Mouse (Mus musculus) hindbrain, embryonic 15.5 days (tissue): Measurements from ENCODE around the gene Fgfr2. TPM values are rescaled to one million over a fixed set of nuclear protein-coding genes. Genes with fewer than 3 reads are reported as not detected.
A peak's percentile ranks its signal among the peaks of the same experiment; 100 is the strongest.

ENCODE experiments used
- ATAC-seq: fragments of 200-750 bp; cut with Nextera tagmentation; 2 replicates; pipeline ENCODE4 v1.8.0; 2017; ENCODE audit warnings: low read depth, moderate number of reproducible peaks, moderate TSS enrichment; ENCODE audit not compliant: low FRiP score
- H3K27ac ChIP-seq: fragments of 300-500 bp; sonication (generic); replicated peaks from 2 replicates; pipeline ENCODE4 v1.5.1; 2015; ENCODE audit warnings: mild to moderate bottlenecking, inconsistent platforms
- H3K27me3 ChIP-seq: fragments of 300-500 bp; sonication (generic); 2 replicates; pipeline ENCODE4 v1.6.1; 2015; ENCODE audit warnings: control low read depth, inconsistent platforms
- H3K36me3 ChIP-seq: fragments of 300-500 bp; sonication (generic); 2 replicates; pipeline ENCODE4 v1.6.1; 2015; ENCODE audit warnings: control low read depth, inconsistent platforms
- H3K4me1 ChIP-seq: fragments of 300-500 bp; sonication (generic); replicated peaks from 2 replicates; pipeline ENCODE4 v1.6.1; 2015; ENCODE audit warnings: control low read depth, inconsistent platforms
- H3K4me2 ChIP-seq: fragments of 300-500 bp; sonication (generic); 2 replicates; pipeline ENCODE4 v1.6.1; 2015; ENCODE audit warnings: moderate library complexity, mild to moderate bottlenecking, inconsistent platforms
- H3K4me3 ChIP-seq: fragments of 300-500 bp; sonication (generic); 2 replicates; pipeline ENCODE4 v1.5.1; 2015; ENCODE audit warnings: mild to moderate bottlenecking, inconsistent platforms
- H3K9ac ChIP-seq: fragments of 300-500 bp; sonication (generic); 2 replicates; pipeline ENCODE4 v1.6.1; 2015; ENCODE audit warnings: inconsistent platforms
- H3K9me3 ChIP-seq: fragments of 300-500 bp; sonication (generic); 2 replicates; pipeline ENCODE4 v1.6.1; 2016; ENCODE audit warnings: control low read depth, inconsistent platforms
- WGBS: fragments of 180-500 bp; shearing (Covaris S2); methylation state at CpG from one replicate; pipeline ENCODE4 v1.1.7; 2015; 5-methylcytosine and 5-hydroxymethylcytosine counted together
- polyA plus RNA-seq: library from polyadenylated mRNA; unstranded; fragments of >200 nt; fragmentation: Nextera tagmentation; extraction: Ambion mirVana; gene quantifications from 2 replicates; pipeline ENCODE4 v1.2.1, GENCODE M21; 2015

Gene Fgfr2
- polyA plus RNA-seq, 1 experiment from 2014 or later, result 28.5 TPM

GRCm38 (mm10) chr7:132720562-132720961 lies 402.6 kb downstream of the Fgfr2 start:
- Histone ChIP-seq H3K4me3 (no peak overlapping the region), H3K4me2 (no peak overlapping the region), H3K9me3 (no peaks in the 10 kb centered on the region), H3K4me1 (peaks cover 33% of the 10 kb centered on the region; the same call in 1 of the 2 replicates), H3K9ac (no peak overlapping the region), H3K36me3 (no peaks in the 10 kb centered on the region), H3K27me3 (no peaks in the 10 kb centered on the region), H3K27ac (0 out of 2 replicates have a peak overlapping the region, but pooled peaks have one; percentile 15)
- ATAC-seq, result no peak
- 64% methylated on average over 8 of the region's 8 CpGs for WGBS

DNA sequence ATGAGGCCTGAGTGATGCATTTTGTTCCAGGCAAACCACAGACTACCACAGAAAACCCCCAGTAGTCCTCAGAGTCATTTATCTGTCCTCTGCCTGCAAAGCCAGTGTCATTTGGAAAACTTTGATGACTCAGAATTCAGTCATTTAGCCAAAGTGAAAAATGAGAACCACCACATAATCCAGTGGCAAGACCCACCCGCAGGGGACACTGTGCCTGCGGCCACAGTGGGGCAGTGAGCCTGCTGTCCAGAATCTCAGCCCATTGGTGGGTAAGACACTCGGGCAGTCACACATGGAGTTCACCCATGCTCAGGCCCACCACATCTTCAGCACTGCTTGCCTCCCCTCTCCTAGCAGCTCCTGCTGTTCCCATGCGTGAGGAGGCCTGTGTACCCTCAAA lies 403.6 kb downstream of the Fgfr2 start:
- Histone ChIP-seq H3K4me1 (peaks cover 41% of the 10 kb centered on the region), H3K9me3 (no peaks in the 10 kb centered on the region), H3K4me3 (no peak overlapping the region), H3K9ac (no peak overlapping the region), H3K27me3 (no peaks in the 10 kb centered on the region), H3K36me3 (no peaks in the 10 kb centered on the region), H3K4me2 (no peak overlapping the region), H3K27ac (no peak overlapping the region)
- ATAC-seq, result no peak
- 92% methylated on average over 4 of the region's 4 CpGs for WGBS

- no peak overlapping the region for H3K4me3 ChIP-seq
- ATAC-seq, result no peak
- H3K36me3 ChIP-seq, result no peaks in the 10 kb centered on the region
- no peak overlapping the region for H3K9ac ChIP-seq
- H3K9me3 ChIP-seq, result no peaks in the 10 kb centered on the region
- no peak overlapping the region for H3K4me2 ChIP-seq
- H3K4me1 ChIP-seq, result peaks cover 40% of the 10 kb centered on the region
- peak overlapping the region; percentile 64; the same call in 1 of the 2 replicates for H3K27ac ChIP-seq
- H3K27me3 ChIP-seq, result no peaks in the 10 kb centered on the region
- 97% methylated on average over 4 of the region's 4 CpGs for WGBS
Measured at GRCm38 (mm10) chr7:132715259-132715658, 407.9 kb downstream of the Fgfr2 start.

GRCm38 (mm10) chr7:132714236-132714923 lies 408.8 kb downstream of the Fgfr2 start:
- no peak overlapping the region for H3K4me2 ChIP-seq
- H3K36me3 ChIP-seq, result no peaks in the 10 kb centered on the region
- peak; percentile 72; the same call in 1 of the 2 replicates for ATAC-seq
- H3K27me3 ChIP-seq, result no peaks in the 10 kb centered on the region
- no peaks in the 10 kb centered on the region for H3K9me3 ChIP-seq
- H3K4me3 ChIP-seq, result no peak overlapping the region
- peak overlapping the region; percentile 64 for H3K27ac ChIP-seq
- WGBS, result 31% methylated on average over 6 of the region's 6 CpGs
- H3K4me1 ChIP-seq, result peaks cover 33% of the 10 kb centered on the region
- H3K9ac ChIP-seq, result no peak overlapping the region

DNA sequence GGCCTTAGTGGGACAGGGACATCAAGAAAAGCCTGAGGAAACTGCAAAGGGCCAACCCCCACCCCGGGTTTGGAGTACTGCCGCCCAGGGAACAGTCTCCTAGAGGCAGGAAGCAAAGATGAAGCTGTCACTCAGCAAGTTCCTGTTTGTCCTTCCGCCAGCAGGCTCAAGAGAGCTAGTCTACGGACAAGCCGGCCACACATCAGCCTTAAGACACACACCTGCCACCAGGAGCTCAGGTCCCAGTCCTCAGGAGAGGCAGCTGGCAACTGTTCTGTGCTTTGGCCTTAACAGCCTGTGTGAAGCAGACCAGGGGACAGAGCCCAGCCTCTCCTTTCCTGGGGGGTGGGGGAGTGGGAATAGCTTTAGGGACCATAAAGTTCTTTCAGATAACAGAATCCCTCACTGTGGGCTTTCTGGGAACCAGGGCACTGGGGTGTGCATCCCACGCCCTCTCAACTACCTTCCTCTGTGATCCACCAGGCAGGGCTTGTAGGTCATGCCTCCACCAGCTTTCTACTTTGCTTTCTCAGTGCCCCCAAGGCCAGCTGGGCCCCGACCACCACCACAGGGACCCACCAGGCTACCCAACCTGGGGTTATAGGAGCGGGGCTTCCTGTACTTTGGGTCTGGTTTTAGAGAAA lies 409.5 kb downstream of the Fgfr2 start:
- no peak overlapping the region for H3K9ac ChIP-seq
- no peak overlapping the region for H3K4me2 ChIP-seq
- 74% methylated on average over 8 of the region's 8 CpGs for WGBS
- H3K27me3 ChIP-seq, result no peaks in the 10 kb centered on the region
- H3K4me3 ChIP-seq, result no peak overlapping the region
- H3K9me3 ChIP-seq, result no peaks in the 10 kb centered on the region
- no peak for ATAC-seq
- H3K36me3 ChIP-seq, result no peaks in the 10 kb centered on the region
- peaks cover 33% of the 10 kb centered on the region for H3K4me1 ChIP-seq
- peak overlapping the region; percentile 64 for H3K27ac ChIP-seq

GRCm38 (mm10) chr7:132712956-132713355 lies 410.2 kb downstream of the Fgfr2 start:
- H3K9me3 ChIP-seq, result no peaks in the 10 kb centered on the region
- no peak overlapping the region for H3K4me2 ChIP-seq
- H3K27me3 ChIP-seq, result no peaks in the 10 kb centered on the region
- 0 out of 2 replicates have a peak overlapping the region, but pooled peaks have one; percentile 64 for H3K27ac ChIP-seq
- H3K36me3 ChIP-seq, result no peaks in the 10 kb centered on the region
- ATAC-seq, result no peak
- WGBS, result 88% methylated on average over 7 of the region's 7 CpGs
- H3K4me1 ChIP-seq, result peaks cover 33% of the 10 kb centered on the region
- no peak overlapping the region for H3K4me3 ChIP-seq
- no peak overlapping the region for H3K9ac ChIP-seq

DNA sequence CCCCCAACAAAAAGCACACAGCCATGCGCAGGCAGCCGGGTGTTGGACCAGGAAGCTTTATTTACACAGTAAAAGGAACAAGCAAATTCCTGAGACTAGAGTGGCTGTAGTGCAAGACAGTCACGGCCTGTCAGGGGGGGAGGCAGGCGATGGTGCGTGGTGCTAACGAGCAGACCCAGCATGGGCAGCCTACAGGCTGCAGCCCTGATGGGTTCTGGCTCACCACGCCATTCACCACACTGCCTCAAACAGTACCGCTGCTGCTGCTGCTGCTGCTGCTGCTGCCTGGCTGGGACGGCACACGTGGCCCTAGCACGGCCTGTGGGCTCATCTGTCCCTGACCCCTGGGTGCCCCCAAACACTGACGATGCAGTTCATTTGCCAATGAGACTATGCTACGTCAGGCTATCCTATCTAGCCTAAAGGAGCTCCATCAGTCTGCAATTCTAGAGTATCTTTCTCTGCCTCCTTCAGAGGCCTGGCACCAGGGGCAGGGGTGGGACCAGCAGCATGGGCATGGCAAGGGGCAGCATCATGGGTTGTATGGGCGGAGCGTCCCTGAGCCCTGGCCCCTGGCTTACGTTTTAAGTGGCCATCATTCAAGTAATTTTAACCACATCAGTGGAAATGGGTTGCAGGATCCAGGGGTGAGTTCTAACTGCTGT lies 411.0 kb downstream of the Fgfr2 start:
- H3K36me3 ChIP-seq, result no peaks in the 10 kb centered on the region
- peaks cover 33% of the 10 kb centered on the region for H3K4me1 ChIP-seq
- no peaks in the 10 kb centered on the region for H3K27me3 ChIP-seq
- 33% methylated on average over 16 of the region's 16 CpGs for WGBS
- H3K4me3 ChIP-seq, result no peak overlapping the region
- no peak overlapping the region for H3K4me2 ChIP-seq
- H3K9me3 ChIP-seq, result no peaks in the 10 kb centered on the region
- H3K27ac ChIP-seq, result 0 out of 2 replicates have a peak overlapping the region, but pooled peaks have one; percentile 23
- ATAC-seq, result peak; percentile 65
- H3K9ac ChIP-seq, result no peak overlapping the region

- no peak overlapping the region for H3K9ac ChIP-seq
- no peak overlapping the region for H3K4me3 ChIP-seq
- H3K9me3 ChIP-seq, result no peaks in the 10 kb centered on the region
- 74% methylated on average over 9 of the region's 9 CpGs for WGBS
- no peaks in the 10 kb centered on the region for H3K36me3 ChIP-seq
- no peak overlapping the region for H3K27ac ChIP-seq
- peaks cover 33% of the 10 kb centered on the region for H3K4me1 ChIP-seq
- no peak overlapping the region for H3K4me2 ChIP-seq
- H3K27me3 ChIP-seq, result no peaks in the 10 kb centered on the region
- ATAC-seq, result no peak
Measured at GRCm38 (mm10) chr7:132711579-132711978, 411.6 kb downstream of the Fgfr2 start.

GRCm38 (mm10) chr7:132705130-132705529 lies 418.0 kb downstream of the Fgfr2 start:
- Histone ChIP-seq H3K9me3 (no peaks in the 10 kb centered on the region), H3K4me1 (no peaks in the 10 kb centered on the region), H3K27ac (no peak overlapping the region), H3K4me2 (no peak overlapping the region), H3K36me3 (no peaks in the 10 kb centered on the region), H3K9ac (no peak overlapping the region), H3K4me3 (no peak overlapping the region), H3K27me3 (no peaks in the 10 kb centered on the region)
- 98% methylated on average over 7 of the region's 7 CpGs for WGBS
- ATAC-seq, result no peak

- Histone ChIP-seq H3K4me1 (no peaks in the 10 kb centered on the region), H3K36me3 (no peaks in the 10 kb centered on the region), H3K9me3 (no peaks in the 10 kb centered on the region), H3K9ac (no peak overlapping the region), H3K4me2 (no peak overlapping the region), H3K27ac (no peak overlapping the region), H3K27me3 (no peaks in the 10 kb centered on the region), H3K4me3 (no peak overlapping the region)
- 85% methylated on average over 8 of the region's 8 CpGs for WGBS
- ATAC-seq, result no peak
Measured at GRCm38 (mm10) chr7:132704310-132704875, 418.8 kb downstream of the Fgfr2 start.

GRCm38 (mm10) chr7:132703515-132704309 lies 419.4 kb downstream of the Fgfr2 start:
- H3K36me3 ChIP-seq, result no peaks in the 10 kb centered on the region
- no peak overlapping the region for H3K4me2 ChIP-seq
- no peak for ATAC-seq
- no peaks in the 10 kb centered on the region for H3K27me3 ChIP-seq
- H3K9ac ChIP-seq, result no peak overlapping the region
- no peak overlapping the region for H3K27ac ChIP-seq
- no peak overlapping the region for H3K4me3 ChIP-seq
- 87% methylated on average over 9 of the region's 9 CpGs for WGBS
- H3K9me3 ChIP-seq, result no peaks in the 10 kb centered on the region
- no peaks in the 10 kb centered on the region for H3K4me1 ChIP-seq
